Mouse (Mus musculus): Measurements from ENCODE around the gene Agap1.

DNA sequence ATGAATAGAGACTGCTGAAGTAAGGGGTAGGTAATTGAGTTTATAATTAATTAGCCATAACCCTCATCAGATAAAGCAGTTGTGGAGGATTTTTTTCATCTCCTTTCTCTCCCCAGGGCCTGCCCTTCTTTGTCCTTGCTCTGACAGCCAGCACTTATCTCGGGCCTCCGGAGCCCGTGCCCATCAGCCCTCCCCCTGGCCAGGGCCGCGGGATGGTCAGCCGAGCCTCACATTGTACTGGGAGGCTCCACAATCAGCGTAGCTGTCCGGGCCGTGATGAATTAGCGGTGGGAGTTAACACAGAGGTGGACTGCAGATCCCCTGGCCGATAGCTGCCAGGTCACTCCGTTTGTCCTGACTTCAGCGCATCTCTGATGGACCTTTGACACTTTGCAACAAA is 248.7 kb downstream of the Agap1 start:
- TF ChIP-seq CTCF (IDR thresholded peaks at IDR 0.05): no peak
- TF ChIP-seq EP300 (IDR thresholded peaks at IDR 0.05): no peak
